8 mouse cellular contexts compared by ENCODE assay signal in genomic region chr9:15033568-15034160, GRCm38 (mm10). TPM values are rescaled to one million over a fixed set of nuclear protein-coding genes. Genes with fewer than 3 reads are reported as not detected.
DNase-seq lines count a peak whose midpoint lies in the region; ATAC-seq and TF ChIP-seq lines count a peak whose summit lies in the region.
"Had no signal": no experiment of that assay in that cellular context is flagged by ENCODE, and none has a peak within 500 bp of the region (broad histone marks: within the 10 kb centered on the region; RNA-seq: fewer than 3 reads in every experiment).

No protein-coding gene starts in this region.

- TF ChIP-seq RAD21 in CH12.LX (IDR thresholded peaks at IDR 0.05; ENCODE audit: low read depth, low read length): peak; percentile 35

- WGBS in kidney, embryonic 15.5 days: 77% methylated on average over 5 of the region's 5 CpGs

- no peak overlapping the region for H3K4me2 ChIP-seq in kidney, embryonic 15.5 days
- H3K4me2 ChIP-seq in CH12.LX (ENCODE audit: insufficient read depth, low read depth, poor library complexity, severe bottlenecking): no peak overlapping the region
- H3K4me2 ChIP-seq: embryonic facial prominence, embryonic 13.5 days had no signal

- no peak overlapping the region for H3K27ac ChIP-seq in kidney, embryonic 15.5 days
- no peak overlapping the region for H3K27ac ChIP-seq in CH12.LX (ENCODE audit: insufficient read depth, low read depth)
- H3K27ac ChIP-seq: embryonic facial prominence, embryonic 13.5 days had no signal

- TF ChIP-seq CTCF in CH12.LX (conservative IDR thresholded peaks at IDR 0.05 in 1 of 2, IDR thresholded peaks at IDR 0.05 in 1 of 2; ENCODE audit: low read depth in 2 of 2, low read length in 2 of 2): peak; percentile 50 to 80

- in situ Hi-C loops in CH12.LX (cut with MboI; ENCODE audit: low pct_ligation_motif_present, low pct_unique_long_range_greater_than_20kb, low sequenced_read_pairs): no loop called here

- no peak overlapping the region for H3K4me3 ChIP-seq in kidney, embryonic 15.5 days (replicated peaks)
- no peak overlapping the region for H3K4me3 ChIP-seq in CH12.LX (replicated peaks in 1 of 3; ENCODE audit: low read depth in 2 of 3, low read length in 2 of 3, poor library complexity in 1 of 3)
- H3K4me3 ChIP-seq: embryonic facial prominence, embryonic 13.5 days had no signal

- no peaks in the 10 kb centered on the region for H3K9me3 ChIP-seq in kidney, embryonic 15.5 days (replicated peaks)
- H3K9me3 ChIP-seq in CH12.LX (replicated peaks; ENCODE audit: low read length): peaks cover 6% of the 10 kb centered on the region
- H3K9me3 ChIP-seq: embryonic facial prominence, embryonic 13.5 days had no signal

- DNase-seq in kidney, adult 11 months: peak; percentile 9
- peak; percentile 63 to 64 for DNase-seq in B cell, adult 2 months
- DNase-seq in CH12.LX (ENCODE audit: extremely low read depth): peak; percentile 53
- peak; percentile 69 for DNase-seq in gonadal fat pad, adult 2 months (ENCODE audit: low read depth)
- peak; percentile 69 for DNase-seq in splenic B cell, adult 2 months (ENCODE audit: low read depth, low spot score)
- DNase-seq in urinary bladder, adult 18-20 months (ENCODE audit: low spot score in 2 of 2): no peak

- H3K36me3 ChIP-seq in kidney, embryonic 15.5 days: 0 out of 2 replicates have a peak, but pooled peaks cover 7% of the 10 kb centered on the region
- peaks cover 0 to 33% of the 10 kb centered on the region in 2 experiments for H3K36me3 ChIP-seq in CH12.LX (replicated peaks in 1 of 2; ENCODE audit: control insufficient read depth in 1 of 2, insufficient read depth in 1 of 2, low read length in 1 of 2)
- H3K36me3 ChIP-seq in splenic B cell, adult 2 months (ENCODE audit: control insufficient read depth, insufficient read depth, low read length, poor library complexity, severe bottlenecking): no peaks in the 10 kb centered on the region; the same call in 1 of the 2 replicates

- peaks cover 24% of the 10 kb centered on the region for H3K4me1 ChIP-seq in kidney, embryonic 15.5 days
- H3K4me1 ChIP-seq in CH12.LX (ENCODE audit: control insufficient read depth in 1 of 2, insufficient read depth in 2 of 2): peaks cover 8 to 36% of the 10 kb centered on the region in 2 experiments

- no peak overlapping the region for H3K9ac ChIP-seq in kidney, embryonic 15.5 days
- H3K9ac ChIP-seq in CH12.LX (ENCODE audit: insufficient read depth, low read depth): no peak overlapping the region

- no peaks in the 10 kb centered on the region for H3K27me3 ChIP-seq in kidney, embryonic 15.5 days
- no peaks in the 10 kb centered on the region for H3K27me3 ChIP-seq in CH12.LX (replicated peaks)
- no peaks in the 10 kb centered on the region for H3K27me3 ChIP-seq in splenic B cell, adult 2 months (ENCODE audit: control insufficient read depth, insufficient read depth, low read length, poor library complexity, severe bottlenecking)
- H3K27me3 ChIP-seq: embryonic facial prominence, embryonic 13.5 days had no signal

- TF ChIP-seq EP300 in CH12.LX (IDR thresholded peaks at IDR 0.05; ENCODE audit: low read length): no peak

- no peaks in the 10 kb centered on the region for H3K79me2 ChIP-seq in CH12.LX (replicated peaks; ENCODE audit: control insufficient read depth, extremely low read depth, insufficient read depth, poor library complexity, severe bottlenecking)

- dilution Hi-C loops in CH12.LX (cut with MboI; ENCODE audit: extremely low pct_ligation_motif_present, extremely low pct_unique_long_range_greater_than_20kb, low sequenced_read_pairs): no loop called here

- TF ChIP-seq POLR2A in CH12.LX (IDR thresholded peaks at IDR 0.05; ENCODE audit: low read depth, low read length): no peak

- no peak for ATAC-seq in kidney, embryonic 15.5 days (replicated peaks; ENCODE audit: low FRiP score)

TF ChIP-seq in CH12.LX, 34 proteins besides CTCF, POLR2A, EP300 and RAD21:
- no peak for TF ChIP-seq MAX (IDR thresholded peaks at IDR 0.05; ENCODE audit: low read length)
- peak; percentile 20; the same call in 1 of the 2 replicates for TF ChIP-seq IRF4 (IDR thresholded peaks at IDR 0.05; ENCODE audit: low read depth, low read length)
- TF ChIP-seq BHLHE40 (IDR thresholded peaks at IDR 0.05; ENCODE audit: low read depth, low read length): peak; percentile 90
- TF ChIP-seq SMC3 (IDR thresholded peaks at IDR 0.05; ENCODE audit: low read depth, low read length): peak; percentile 76
- peak; percentile 90 for TF ChIP-seq ZNF384 (IDR thresholded peaks at IDR 0.05; ENCODE audit: low read depth, low read length)

RNA-seq across cellular contexts. Expression of gene Panx1, which starts 11.6 kb away (rescaled TPM):
- polyA plus RNA-seq in kidney, embryonic 15.5 days (2015; fragmentation: Nextera tagmentation; extraction: Ambion mirVana): 45.7 and 48.0 TPM in 2 replicates
- 15.6 and 19.7 TPM in 2 replicates for total RNA-seq in CH12.LX (2012; rRNA removed)
- 20.0 and 27.9 TPM in 2 replicates for total RNA-seq in CH12.LX (2014; rRNA removed)
- 40.0 and 54.0 TPM in 2 replicates for polyA plus RNA-seq in CH12.LX (2012; ENCODE audit: insufficient read length, low read depth)
- polyA plus RNA-seq in gonadal fat pad, adult 2 months (2012; rRNA removed): 5.0 and 5.8 TPM in 2 replicates

Comparison
In these comparisons a context has a peak if more than half of its experiments do, and no peak if none do; other contexts are left out.
1. DNase-seq: peak in kidney, adult 11 months (single experiment), B cell, adult 2 months (2 of 2), CH12.LX (single experiment), gonadal fat pad, adult 2 months (single experiment) and splenic B cell, adult 2 months (single experiment); none in urinary bladder, adult 18-20 months (0 of 2).